In the genomic region with DNA sequence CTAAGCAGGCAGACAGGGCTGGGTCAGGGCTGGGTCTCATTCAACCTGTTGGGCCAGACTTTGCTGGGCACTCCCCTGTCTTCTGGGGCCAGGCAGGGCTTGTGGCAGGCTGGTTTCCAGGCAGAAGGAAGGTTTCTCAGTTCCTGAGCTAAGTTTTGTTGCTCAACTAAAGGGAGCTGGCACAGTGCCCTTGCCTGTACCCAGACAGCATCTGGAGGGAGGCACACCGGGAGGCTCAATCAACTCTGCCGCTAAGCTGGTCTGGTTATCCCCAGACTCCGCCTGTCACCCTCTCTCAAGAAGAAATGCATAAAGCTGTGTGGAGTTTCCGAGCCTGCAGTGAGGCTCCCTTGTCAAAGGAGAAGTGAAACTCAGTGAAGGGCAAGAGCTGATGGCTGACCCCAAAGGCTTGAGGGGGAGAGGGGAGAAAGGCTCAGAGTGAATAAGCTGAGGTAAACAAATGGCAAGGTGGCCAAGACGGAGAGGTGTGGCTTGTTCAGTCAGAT, we compare ENCODE assay signal across 11 mouse cellular contexts. TPM values are rescaled to one million over a fixed set of nuclear protein-coding genes. Genes with fewer than 3 reads are reported as not detected.
A peak's percentile ranks its signal among the peaks of the same experiment; 100 is the strongest.
DNase-seq lines count a peak whose midpoint lies in the region; ATAC-seq and TF ChIP-seq lines count a peak whose summit lies in the region.
"Had no signal": no experiment of that assay in that cellular context is flagged by ENCODE, and none has a peak within 500 bp of the region (broad histone marks: within the 10 kb centered on the region; RNA-seq: fewer than 3 reads in every experiment).

No protein-coding gene starts in this region.

- peak; percentile 21 for DNase-seq in adrenal gland, postnatal 25 days
- DNase-seq in adrenal gland, adult 2 months: no peak
- DNase-seq in ovary, postnatal 14 days (ENCODE audit: low spot score): peak; percentile 29
- no peak for DNase-seq in ovary, adult 18-20 months (ENCODE audit: low spot score)
- peak; percentile 36 for DNase-seq in lung, embryonic 14.5 days
- DNase-seq in splenic B cell, adult 2 months (ENCODE audit: low read depth, low spot score): peak; percentile 67
- DNase-seq in gastrocnemius, postnatal 25 days: no peak
- DNase-seq: cerebellum, postnatal 36 days had no signal

- no peak for TF ChIP-seq CTCF in lung, embryonic 14.5 days (IDR thresholded peaks at IDR 0.05; ENCODE audit: low read depth)

- no peaks in the 10 kb centered on the region for H3K36me3 ChIP-seq in lung, embryonic 14.5 days (ENCODE audit: insufficient read depth)
- H3K36me3 ChIP-seq in splenic B cell, adult 2 months (ENCODE audit: control insufficient read depth, insufficient read depth, low read length, poor library complexity, severe bottlenecking): no peaks in the 10 kb centered on the region
- H3K36me3 ChIP-seq in neural tube, embryonic 15.5 days: no peaks in the 10 kb centered on the region
- H3K36me3 ChIP-seq: hindbrain, embryonic 10.5 days had no signal

- H3K9ac ChIP-seq in lung, embryonic 14.5 days: no peak overlapping the region
- no peak overlapping the region for H3K9ac ChIP-seq in neural tube, embryonic 15.5 days (replicated peaks)

- ATAC-seq in lung, embryonic 14.5 days (ENCODE audit: insufficient read depth): peak; percentile 21; the same call in 1 of the 2 replicates
- ATAC-seq in neural tube, embryonic 15.5 days (ENCODE audit: low FRiP score): no peak
- ATAC-seq: forebrain, embryonic 16.5 days had no signal

- no peak overlapping the region for H3K4me3 ChIP-seq in lung, embryonic 14.5 days (ENCODE audit: low read depth, low read length)
- no peak overlapping the region for H3K4me3 ChIP-seq in neural tube, embryonic 15.5 days (replicated peaks)
- H3K4me3 ChIP-seq: hindbrain, embryonic 10.5 days had no signal

- H3K9me3 ChIP-seq in lung, embryonic 14.5 days (ENCODE audit: low read depth, low read length): no peaks in the 10 kb centered on the region
- H3K9me3 ChIP-seq in neural tube, embryonic 15.5 days (replicated peaks): no peaks in the 10 kb centered on the region

- no peak overlapping the region for H3K27ac ChIP-seq in lung, embryonic 14.5 days (ENCODE audit: low read depth)
- H3K27ac ChIP-seq in neural tube, embryonic 15.5 days (replicated peaks): no peak overlapping the region
- H3K27ac ChIP-seq: hindbrain, embryonic 10.5 days had no signal

- H3K4me1 ChIP-seq in lung, embryonic 14.5 days (ENCODE audit: insufficient read depth): no peaks in the 10 kb centered on the region; the same call in 1 of the 2 replicates
- no peaks in the 10 kb centered on the region for H3K4me1 ChIP-seq in neural tube, embryonic 15.5 days
- H3K4me1 ChIP-seq: hindbrain, embryonic 10.5 days had no signal

- H3K27me3 ChIP-seq in lung, embryonic 14.5 days (ENCODE audit: insufficient read depth, low read length): no peaks in the 10 kb centered on the region
- H3K27me3 ChIP-seq in splenic B cell, adult 2 months (ENCODE audit: control insufficient read depth, insufficient read depth, low read length, poor library complexity, severe bottlenecking): no peaks in the 10 kb centered on the region
- no peaks in the 10 kb centered on the region for H3K27me3 ChIP-seq in neural tube, embryonic 15.5 days (replicated peaks)

- no peak overlapping the region for H3K4me2 ChIP-seq in lung, embryonic 14.5 days
- no peak overlapping the region for H3K4me2 ChIP-seq in neural tube, embryonic 15.5 days

- WGBS in lung, embryonic 14.5 days: 41% methylated on average over 5 of the region's 5 CpGs
- WGBS in neural tube, embryonic 15.5 days: 56% methylated on average over 5 of the region's 5 CpGs

RNA-seq across cellular contexts. Expression of gene Togaram2, which starts 11.1 kb away (rescaled TPM):
- total RNA-seq in adrenal gland, postnatal 25 days (2021): 0.09 TPM in 1 of 2 replicates, not detected in the other
- under 1 TPM in 1 of 2 experiments, not detected in 1; 0.07 TPM for total RNA-seq in adrenal gland, adult 2 months (2021)
- 0.08 TPM in 1 of 2 replicates, not detected in the other for polyA plus RNA-seq in adrenal gland, adult 2 months (2012; rRNA removed)
- polyA plus RNA-seq in lung, embryonic 14.5 days (2014; fragmentation: Nextera tagmentation; extraction: Ambion mirVana): 0.51 and 0.61 TPM in 2 replicates
- polyA plus RNA-seq in neural tube, embryonic 15.5 days (2015; fragmentation: Nextera tagmentation; extraction: Ambion mirVana): 0.83 and 1.2 TPM in 2 replicates
- total RNA-seq in gastrocnemius, postnatal 25 days (2021): 1 to 10 TPM; 2.3 to 6.4 TPM

Comparison
In these comparisons a context has a peak if more than half of its experiments do, and no peak if none do; other contexts are left out.
1. DNase-seq: peak in adrenal gland, postnatal 25 days (single experiment), ovary, postnatal 14 days (single experiment), lung, embryonic 14.5 days (single experiment) and splenic B cell, adult 2 months (single experiment); none in adrenal gland, adult 2 months (single experiment), ovary, adult 18-20 months (single experiment) and gastrocnemius, postnatal 25 days (single experiment).